8 mouse cellular contexts compared by ENCODE assay signal in genomic region chr16:81330539-81330938, GRCm38 (mm10).
DNase-seq lines count a peak whose midpoint lies in the region; TF ChIP-seq lines count a peak whose summit lies in the region.

No protein-coding gene starts in this region.

- DNase-seq in gastrocnemius, adult 18-20 months (ENCODE audit: low spot score), result peak; percentile 2
- DNase-seq in gastrocnemius, postnatal 25 days, result no peak
- DNase-seq in urinary bladder, postnatal 14 days (ENCODE audit: low spot score), result peak; percentile 27
- DNase-seq in urinary bladder, adult 2 months (ENCODE audit: low spot score), result no peak
- peak; percentile 15 for DNase-seq in fibroblast of lung, adult 2 months (ENCODE audit: low read depth)
- peak; percentile 26 to 68 for DNase-seq in layer of hippocampus, adult 2 months (ENCODE audit: low spot score in 2 of 2)
- peak; percentile 33 for DNase-seq in lung, postnatal 14 days
- peak; percentile 2 for DNase-seq in thymus, postnatal 25 days

- H3K4me3 ChIP-seq in layer of hippocampus, adult 2 months, result no peak overlapping the region

- peak; percentile 89 for TF ChIP-seq CTCF in layer of hippocampus, adult 2 months (conservative IDR thresholded peaks at IDR 0.05)

- no peak overlapping the region for H3K27ac ChIP-seq in layer of hippocampus, adult 2 months

Comparison
In these comparisons a context has a peak if more than half of its experiments do, and no peak if none do; other contexts are left out.
1. DNase-seq: peak in gastrocnemius, adult 18-20 months (single experiment), urinary bladder, postnatal 14 days (single experiment), fibroblast of lung, adult 2 months (single experiment), layer of hippocampus, adult 2 months (2 of 2), lung, postnatal 14 days (single experiment) and thymus, postnatal 25 days (single experiment); none in gastrocnemius, postnatal 25 days (single experiment) and urinary bladder, adult 2 months (single experiment).